Mouse (Mus musculus): ENCODE data around the gene Tmsb15l. TPM values are rescaled to one million over a fixed set of nuclear protein-coding genes. Genes with fewer than 3 reads are reported as not detected.
A peak's percentile ranks its signal among the peaks of the same experiment; 100 is the strongest.
"Not testable (repeated sequence)": the region's sequence is repeated elsewhere in the genome, so short reads cannot be mapped to it uniquely, and the experiment has no call there.

Tmsb15l gene
- 5.7 and 9.0 TPM in 2 replicates for polyA plus RNA-seq (2016; fragmentation: Nextera tagmentation; extraction: Ambion mirVana)

DNA sequence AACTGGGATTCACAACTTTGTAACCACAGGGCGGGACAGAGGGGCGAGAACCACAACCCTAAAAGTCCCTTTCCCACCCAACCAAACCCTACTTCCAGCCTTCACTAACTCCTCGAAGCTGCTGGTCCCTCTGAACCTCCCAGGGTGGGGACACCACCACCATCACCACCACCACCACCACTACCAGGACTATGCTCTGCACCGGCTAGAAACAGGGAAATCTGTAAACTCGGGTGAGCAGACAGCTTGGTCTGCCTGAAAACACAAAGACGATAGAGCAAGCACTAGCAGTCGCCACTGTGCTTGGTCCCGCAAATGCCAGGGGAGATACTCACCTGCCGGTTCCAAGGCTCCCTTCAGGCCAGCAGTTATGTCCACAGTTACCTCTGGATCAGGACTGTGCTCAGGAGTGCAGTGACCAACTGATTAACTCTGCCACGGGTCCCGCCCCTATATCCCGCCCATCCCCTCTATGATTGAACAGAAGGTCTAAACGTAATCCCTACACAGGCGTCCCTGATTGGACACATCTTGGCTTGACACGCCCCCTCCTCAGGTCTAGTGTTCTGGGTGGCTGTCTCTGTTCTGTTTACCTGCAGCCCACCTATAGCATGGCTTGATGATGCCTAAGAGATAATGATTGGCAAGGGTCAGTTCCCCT, at the start of gene Tmsb15l, which contains the start of gene Tmsb15b1:
TSS of gene Tmsb15l (minus strand) at position 446 of the 661 bp plus-strand sequence.
TSS of gene Tmsb15b1 (minus strand) at position 451 of the 661 bp plus-strand sequence.
- peak within 1 kb of the TSS; percentile 44 for H3K4me3 ChIP-seq (replicated peaks)
- no peaks in the 10 kb centered on the region for H3K36me3 ChIP-seq (replicated peaks)
- no peaks in the 10 kb centered on the region for H3K27me3 ChIP-seq
- H3K9me3 ChIP-seq, result no peaks in the 10 kb centered on the region
- H3K9ac ChIP-seq, result 0 out of 2 replicates have a peak within 1 kb of the TSS, but pooled peaks have one; percentile 5
- 32% methylated on average over 15 of the region's 15 CpGs for WGBS
- H3K4me2 ChIP-seq, result peak within 1 kb of the TSS; percentile 51
- H3K4me1 ChIP-seq, result no peaks in the 10 kb centered on the region
- no peak within 1 kb of the TSS for H3K27ac ChIP-seq
- peak; percentile 100 for ATAC-seq (ENCODE audit: low FRiP score)

DNA sequence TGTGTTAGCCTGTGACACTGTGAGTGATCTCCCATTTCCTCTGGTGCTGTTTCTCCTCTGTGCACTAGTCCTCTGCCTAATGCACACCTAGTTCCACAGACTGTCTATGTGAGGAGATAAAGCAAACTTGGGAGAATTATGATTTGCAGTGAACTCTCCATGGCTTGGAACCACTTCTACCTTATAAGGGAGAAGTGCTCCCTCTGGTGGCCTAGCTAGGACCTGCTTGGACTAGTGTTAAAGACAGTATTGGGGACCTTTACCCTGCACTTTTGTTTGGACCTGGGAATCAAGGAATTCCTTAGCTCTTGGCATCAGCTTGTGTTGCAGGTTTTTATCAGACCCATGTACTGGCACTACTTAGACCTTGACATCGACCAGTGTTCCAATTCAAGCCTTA, 42.6 kb upstream of the Tmsb15l start:
- Histone ChIP-seq H3K4me1 (no peaks in the 10 kb centered on the region), H3K9me3 (no peaks in the 10 kb centered on the region), H3K4me2 (no peak overlapping the region), H3K9ac (no peak overlapping the region), H3K27me3 (no peaks in the 10 kb centered on the region), H3K4me3 (replicated peaks) (no peak overlapping the region), H3K36me3 (replicated peaks) (no peaks in the 10 kb centered on the region), H3K27ac (no peak overlapping the region)
- no peak for ATAC-seq (ENCODE audit: low FRiP score)
- 43% methylated on average over 1 of the region's 1 CpGs for WGBS

DNA sequence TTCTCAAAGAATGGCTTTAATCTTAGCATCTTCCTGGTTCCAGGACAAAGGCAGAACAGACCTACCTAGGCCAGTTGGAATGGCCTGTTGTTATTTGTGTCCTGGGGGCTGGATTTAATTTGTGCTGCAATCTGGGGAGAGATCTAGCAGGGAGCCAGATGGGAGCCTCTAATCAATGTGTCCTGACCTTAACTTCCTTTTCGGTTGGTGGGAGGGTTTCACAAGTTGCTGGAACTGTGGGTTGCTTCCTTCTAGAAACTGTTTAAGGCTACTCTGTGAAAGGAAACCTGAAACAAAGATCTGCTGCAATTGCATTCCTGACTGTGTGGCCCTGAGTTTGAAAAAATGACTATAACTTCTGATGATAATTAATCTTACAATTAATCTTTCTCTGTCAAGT, 41.0 kb upstream of the Tmsb15l start:
- no peaks in the 10 kb centered on the region for H3K9me3 ChIP-seq

DNA sequence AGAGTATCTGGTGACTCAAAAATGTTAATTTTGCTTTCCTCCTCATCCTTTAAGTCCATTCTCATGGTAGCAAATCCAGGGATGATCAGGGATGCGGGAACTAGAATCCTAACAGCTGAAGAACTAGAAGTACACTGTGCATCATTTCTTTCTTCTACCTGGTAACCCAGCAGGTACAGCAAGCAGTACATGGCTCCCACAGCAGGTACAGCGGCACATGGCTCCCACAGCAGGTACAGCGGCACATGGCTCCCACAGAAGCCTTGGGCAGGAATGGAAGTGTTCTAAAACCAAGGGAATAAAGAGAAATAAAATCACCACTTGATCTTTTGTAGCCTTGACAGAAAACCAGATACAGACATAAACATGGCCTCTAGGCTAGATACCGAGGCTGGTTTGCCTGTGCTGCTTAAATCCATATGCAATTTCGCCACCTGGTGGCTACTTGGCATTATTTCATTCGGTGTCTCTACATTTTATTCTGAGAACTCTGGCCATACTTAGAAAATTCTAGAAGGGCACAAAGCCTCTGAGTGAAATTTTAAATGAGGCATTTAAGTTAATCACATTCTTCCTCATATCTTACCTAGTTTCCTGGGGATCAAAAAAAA, 38.5 kb upstream of the Tmsb15l start:
- Histone ChIP-seq H3K27me3 (no peaks in the 10 kb centered on the region), H3K4me1 (no peaks in the 10 kb centered on the region), H3K4me3 (replicated peaks) (no peak overlapping the region), H3K36me3 (replicated peaks) (no peaks in the 10 kb centered on the region), H3K4me2 (no peak overlapping the region), H3K27ac (no peak overlapping the region), H3K9me3 (no peaks in the 10 kb centered on the region), H3K9ac (no peak overlapping the region)
- whole genome bisulfite sequencing, result 56% methylated on average over 6 of the region's 6 CpGs
- no peak; the same call in 1 of the 2 replicates for ATAC-seq (ENCODE audit: low FRiP score)

More for the DNA sequence above, 41.0 kb upstream of the Tmsb15l start:
- Histone ChIP-seq H3K36me3 (replicated peaks) (no peaks in the 10 kb centered on the region), H3K27ac (no peak overlapping the region), H3K4me3 (replicated peaks) (no peak overlapping the region), H3K27me3 (no peaks in the 10 kb centered on the region), H3K9ac (no peak overlapping the region), H3K4me1 (no peaks in the 10 kb centered on the region), H3K4me2 (no peak overlapping the region)
- ATAC-seq (ENCODE audit: low FRiP score), result no peak
- 73% methylated on average over 1 of the region's 1 CpGs for WGBS

DNA sequence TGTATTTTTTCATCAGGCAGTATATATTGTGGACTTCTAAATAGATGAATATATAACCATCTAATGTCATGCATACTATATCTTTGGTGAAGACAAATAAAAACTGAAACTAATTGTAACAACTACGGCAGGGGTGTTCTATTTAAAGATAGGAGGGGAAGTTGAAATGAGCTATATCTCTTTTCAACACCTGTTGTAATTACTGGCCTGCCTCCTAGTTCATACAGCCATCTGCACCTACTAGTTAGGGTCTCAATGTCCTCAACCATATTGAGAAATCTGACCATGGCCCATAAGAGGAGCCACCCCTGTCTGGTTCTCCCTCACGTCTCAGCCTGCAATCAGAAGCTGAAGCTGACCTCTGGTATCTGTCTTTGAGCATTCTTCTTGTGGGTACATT, 19.6 kb upstream of the Tmsb15l start:
- ATAC-seq (ENCODE audit: low FRiP score), result no peak
- Histone ChIP-seq H3K36me3 (replicated peaks) (no peaks in the 10 kb centered on the region), H3K4me3 (replicated peaks) (no peak overlapping the region), H3K4me2 (no peak overlapping the region), H3K9ac (no peak overlapping the region), H3K27me3 (peaks cover 15% of the 10 kb centered on the region; the same call in 1 of the 2 replicates), H3K27ac (no peak overlapping the region), H3K4me1 (peaks cover 6% of the 10 kb centered on the region; the same call in 1 of the 2 replicates), H3K9me3 (no peaks in the 10 kb centered on the region)
- WGBS, result 86% methylated on average over 2 of the region's 2 CpGs

DNA sequence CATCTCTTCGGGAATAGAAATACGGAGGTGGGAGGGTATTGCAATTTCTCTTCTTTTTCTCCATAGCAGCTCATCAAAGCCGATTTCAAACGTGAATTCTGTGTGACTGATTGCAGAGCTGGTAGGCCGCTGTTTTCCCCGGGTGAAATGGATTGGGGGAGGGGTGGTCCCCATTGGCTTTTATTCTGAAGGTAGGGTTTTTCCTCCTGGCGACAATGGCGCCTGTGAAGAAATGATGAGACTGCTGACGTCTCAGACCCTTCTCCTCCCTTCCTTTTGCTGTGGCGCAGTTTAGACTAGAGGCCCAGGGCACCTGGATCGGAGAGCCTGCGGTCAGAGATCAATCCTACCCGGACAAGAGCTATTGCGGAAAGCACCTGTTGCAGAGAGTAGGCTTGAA, 17.0 kb upstream of the Tmsb15l start:
- Histone ChIP-seq H3K27ac (peak overlapping the region; percentile 83), H3K4me1 (peaks cover 6% of the 10 kb centered on the region; the same call in 1 of the 2 replicates), H3K4me3 (replicated peaks) (peak overlapping the region; percentile 47), H3K9me3 (no peaks in the 10 kb centered on the region), H3K36me3 (replicated peaks) (no peaks in the 10 kb centered on the region), H3K9ac (peak overlapping the region; percentile 58), H3K27me3 (peaks cover 19% of the 10 kb centered on the region; the same call in 1 of the 2 replicates), H3K4me2 (peak overlapping the region; percentile 58)
- no peak for ATAC-seq (ENCODE audit: low FRiP score)
- WGBS, result 23% methylated on average over 14 of the region's 14 CpGs

DNA sequence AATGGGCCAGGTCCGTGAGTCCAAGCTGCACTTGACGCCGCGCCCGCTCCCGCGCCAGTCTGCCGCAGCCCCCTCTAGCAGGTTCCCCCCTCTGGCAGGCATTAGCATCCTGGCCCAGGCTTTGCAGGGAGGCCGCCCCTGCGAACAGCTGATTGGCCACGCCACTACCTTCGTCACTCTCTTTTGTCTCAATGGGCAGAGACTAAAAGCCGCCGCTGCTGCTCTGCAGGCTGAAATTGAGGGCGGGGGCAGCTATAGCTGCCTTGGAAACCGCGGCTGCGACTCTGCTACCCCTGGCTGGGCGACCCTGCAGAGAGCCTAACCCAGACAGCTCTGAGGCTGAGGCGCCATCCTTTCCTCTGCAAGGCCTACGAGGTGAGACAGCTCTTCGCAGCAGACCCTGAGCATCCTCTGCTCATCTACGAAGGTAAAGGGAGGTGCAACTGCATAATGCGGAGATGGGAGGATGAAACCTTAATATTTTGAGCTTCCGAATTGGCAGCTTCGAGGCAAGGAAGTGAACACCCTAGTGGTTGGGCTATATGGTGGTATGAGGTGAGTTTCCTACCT, 16.4 kb upstream of the Tmsb15l start, which contains the start of gene Zcchc18:
TSS of gene Zcchc18 (plus strand) at position 178 of the 570 bp plus-strand sequence.
- H3K27me3 ChIP-seq, result peaks cover 19% of the 10 kb centered on the region; the same call in 1 of the 2 replicates
- peak within 1 kb of the TSS; percentile 58 for H3K9ac ChIP-seq
- H3K4me3 ChIP-seq (replicated peaks), result peak within 1 kb of the TSS; percentile 47
- 18% methylated on average over 26 of the region's 26 CpGs for WGBS
- peak; percentile 99 for ATAC-seq (ENCODE audit: low FRiP score)
- H3K9me3 ChIP-seq, result no peaks in the 10 kb centered on the region
- no peaks in the 10 kb centered on the region for H3K36me3 ChIP-seq (replicated peaks)
- H3K4me1 ChIP-seq, result peaks cover 6% of the 10 kb centered on the region; the same call in 1 of the 2 replicates
- peak within 1 kb of the TSS; percentile 83 for H3K27ac ChIP-seq
- peak within 1 kb of the TSS; percentile 58 for H3K4me2 ChIP-seq

DNA sequence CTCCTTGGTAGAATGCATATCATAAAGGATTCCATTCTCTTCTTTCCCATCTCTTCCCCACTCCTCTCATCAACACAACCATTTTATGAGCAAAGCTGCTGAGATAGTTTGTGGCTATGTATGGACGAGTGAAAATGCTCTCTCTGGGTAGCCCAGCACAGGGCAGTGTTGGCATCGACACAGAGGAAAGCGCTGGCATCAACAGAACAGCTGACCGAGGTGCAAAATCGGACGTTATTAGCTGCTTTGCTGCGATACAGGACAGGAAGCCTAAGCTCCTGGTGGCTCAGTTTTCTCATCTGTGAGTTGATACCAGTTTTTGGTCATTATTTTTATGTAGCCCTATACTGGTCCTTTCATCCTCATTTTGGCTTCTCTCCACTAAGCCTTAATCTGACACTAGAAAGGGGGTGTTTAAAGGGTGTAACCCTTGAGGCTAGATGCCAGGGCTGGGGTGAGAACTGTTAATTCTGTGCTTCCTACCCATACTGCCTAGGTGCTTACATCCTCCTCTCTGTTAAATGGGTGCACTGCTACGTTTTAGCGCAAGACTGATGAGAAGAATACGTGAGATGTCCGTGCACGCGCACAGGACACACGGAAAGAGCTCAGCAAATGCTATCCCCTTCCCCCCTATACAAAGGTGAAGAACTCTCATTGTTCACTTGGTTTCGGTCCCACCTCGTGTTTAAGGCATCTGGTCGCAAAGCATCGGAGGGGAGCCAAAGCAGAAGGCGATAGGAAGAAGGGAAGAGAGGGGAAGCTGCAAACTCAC, 15.7 kb upstream of the Tmsb15l start:
- Histone ChIP-seq H3K4me3 (replicated peaks) (peak overlapping the region; percentile 47), H3K9ac (peak overlapping the region; percentile 58), H3K4me1 (peaks cover 6% of the 10 kb centered on the region; the same call in 1 of the 2 replicates), H3K9me3 (no peaks in the 10 kb centered on the region), H3K4me2 (peak overlapping the region; percentile 58), H3K27me3 (peaks cover 19% of the 10 kb centered on the region; the same call in 1 of the 2 replicates), H3K27ac (peak overlapping the region; percentile 66), H3K36me3 (replicated peaks) (no peaks in the 10 kb centered on the region)
- WGBS, result 25% methylated on average over 19 of the region's 19 CpGs
- peak; percentile 66 for ATAC-seq (ENCODE audit: low FRiP score)

DNA sequence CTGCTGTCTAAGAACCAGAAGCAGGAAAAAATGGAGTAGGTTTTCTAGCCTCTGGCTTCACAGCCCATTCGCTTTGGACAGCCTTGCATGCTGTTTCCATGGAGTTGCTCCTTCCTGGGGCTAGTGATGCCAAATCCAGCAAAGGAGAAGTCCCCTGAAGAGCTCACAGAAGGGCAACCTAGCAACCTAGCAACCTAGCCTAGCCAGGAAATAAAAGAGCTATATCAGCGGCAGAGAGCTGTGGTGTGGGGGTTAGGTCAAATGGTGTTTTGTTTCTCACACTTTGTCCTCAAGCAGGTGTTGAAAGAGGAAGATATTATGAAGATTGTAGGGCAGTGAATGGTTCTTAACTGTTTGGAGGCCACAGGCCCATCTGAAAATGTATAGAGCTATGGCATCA, 14.6 kb upstream of the Tmsb15l start:
- H3K27me3 ChIP-seq, result peaks cover 19% of the 10 kb centered on the region; the same call in 1 of the 2 replicates
- H3K27ac ChIP-seq, result no peak overlapping the region
- H3K4me3 ChIP-seq (replicated peaks), result no peak overlapping the region
- peaks cover 6% of the 10 kb centered on the region; the same call in 1 of the 2 replicates for H3K4me1 ChIP-seq
- no peak for ATAC-seq (ENCODE audit: low FRiP score)
- H3K4me2 ChIP-seq, result peak overlapping the region; percentile 58; the same call in 1 of the 2 replicates
- H3K9me3 ChIP-seq, result no peaks in the 10 kb centered on the region
- H3K36me3 ChIP-seq (replicated peaks), result no peaks in the 10 kb centered on the region
- H3K9ac ChIP-seq, result no peak overlapping the region
- 60% methylated on average over 2 of the region's 2 CpGs for WGBS

DNA sequence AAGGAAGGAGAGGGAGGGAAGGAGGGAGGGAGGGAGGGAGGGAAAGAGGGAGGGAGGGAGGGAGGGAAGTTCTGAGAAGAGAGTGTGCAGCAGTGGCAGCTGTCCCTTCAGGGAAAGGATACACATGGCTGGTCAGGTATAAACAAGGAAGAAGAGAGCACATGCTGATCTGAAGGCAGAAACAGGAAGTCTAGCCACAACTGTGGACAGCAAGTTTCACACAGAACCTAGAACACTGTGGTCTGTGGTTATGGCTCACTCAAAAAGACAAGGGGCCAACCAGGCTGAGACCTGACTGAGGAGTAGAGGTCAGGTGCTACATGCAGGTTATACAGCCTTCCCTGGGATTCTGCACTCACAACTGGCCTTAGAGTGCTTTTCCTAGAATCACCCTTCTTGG, 9.4 kb upstream of the Tmsb15l start:
- no peak overlapping the region for H3K9ac ChIP-seq
- no peak for ATAC-seq (ENCODE audit: low FRiP score)
- H3K27me3 ChIP-seq, result 0 out of 2 replicates have a peak, but pooled peaks cover 1% of the 10 kb centered on the region
- H3K36me3 ChIP-seq (replicated peaks), result no peaks in the 10 kb centered on the region
- H3K4me3 ChIP-seq (replicated peaks), result no peak overlapping the region
- H3K27ac ChIP-seq, result no peak overlapping the region
- H3K4me2 ChIP-seq, result no peak overlapping the region
- H3K4me1 ChIP-seq, result no peaks in the 10 kb centered on the region
- H3K9me3 ChIP-seq, result no peaks in the 10 kb centered on the region

DNA sequence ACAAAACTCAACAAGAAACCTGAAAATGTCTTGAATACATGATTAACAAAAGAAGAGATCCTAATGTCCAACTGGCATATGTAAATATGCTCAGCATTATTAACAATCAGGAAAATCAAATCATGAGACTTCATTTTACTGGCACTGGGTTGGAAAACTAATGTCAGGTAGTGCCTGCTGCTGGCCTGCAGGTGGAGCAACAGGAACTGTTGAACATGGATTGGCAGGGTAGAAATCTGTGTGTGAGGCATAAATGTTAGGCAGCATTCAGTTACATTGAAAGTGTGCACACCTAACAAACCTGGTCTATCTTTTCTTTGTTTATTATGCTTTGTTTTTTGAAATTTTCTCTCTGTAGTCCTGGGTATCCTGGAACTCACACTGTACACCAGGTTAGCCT, 1.9 kb upstream of the Tmsb15l start:
- no peak overlapping the region for H3K4me2 ChIP-seq
- no peak for ATAC-seq (ENCODE audit: low FRiP score)
- no peaks in the 10 kb centered on the region for H3K9me3 ChIP-seq
- H3K36me3 ChIP-seq (replicated peaks), result no peaks in the 10 kb centered on the region
- no peaks in the 10 kb centered on the region for H3K4me1 ChIP-seq
- H3K4me3 ChIP-seq (replicated peaks), result no peak overlapping the region
- H3K27ac ChIP-seq, result no peak overlapping the region
- no peaks in the 10 kb centered on the region for H3K27me3 ChIP-seq
- H3K9ac ChIP-seq, result no peak overlapping the region

DNA sequence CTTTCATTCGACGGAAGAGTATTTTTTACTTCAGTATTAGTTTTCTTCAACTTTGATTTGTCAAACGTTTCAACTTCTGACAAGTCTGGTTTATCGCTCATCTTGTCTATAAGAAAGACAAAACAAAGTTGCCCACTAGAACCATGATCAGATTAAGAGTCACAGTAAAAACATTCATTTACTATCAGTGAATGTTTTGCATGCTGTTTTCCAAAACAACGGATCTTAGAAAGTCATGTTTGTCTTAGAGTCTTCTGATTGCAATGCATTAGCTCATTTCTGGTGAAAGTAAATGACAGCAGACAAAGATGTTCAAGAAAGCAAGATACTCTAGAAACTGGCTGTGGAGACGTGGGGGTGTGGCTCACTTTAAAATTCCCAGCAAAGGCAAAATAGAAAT, 1.3 kb downstream of the Tmsb15l start, which contains the start of gene Tmsb15b2:
TSS of gene Tmsb15b2 (minus strand) at position 101 of the 400 bp plus-strand sequence.
- H3K27ac ChIP-seq, result not testable (repeated sequence)
- 88% methylated on average over 6 of the region's 6 CpGs for WGBS

More for the DNA sequence above, 1.3 kb downstream of the Tmsb15l start, which contains the start of gene Tmsb15b2:
- peak within 1 kb of the TSS; percentile 44 for H3K4me3 ChIP-seq (replicated peaks)
- H3K27me3 ChIP-seq; H3K9me3 ChIP-seq; H3K36me3 ChIP-seq (replicated peaks); ATAC-seq (ENCODE audit: low FRiP score); H3K4me1 ChIP-seq: not testable (repeated sequence)
- peak within 1 kb of the TSS; percentile 51 for H3K4me2 ChIP-seq
- H3K9ac ChIP-seq, result 0 out of 2 replicates have a peak within 1 kb of the TSS, but pooled peaks have one; percentile 5
